Mouse (Mus musculus) stomach, embryonic 16.5 days (tissue): ENCODE data around the gene Cdc20b. TPM values are rescaled to one million over a fixed set of nuclear protein-coding genes. Genes with fewer than 3 reads are reported as not detected.

Experiments used
- microRNA counts: library from miRNA; unstranded; fragments of <30 nt; microRNA quantifications from one replicate; lab custom pipeline; 2016
- microRNA-seq: library from miRNA; unstranded; fragments of <30 nt; microRNA quantifications from one replicate; pipeline ENCODE4, GENCODE M21; 2016
- polyA plus RNA-seq: library from polyadenylated mRNA; unstranded; fragments of >200 nt; fragmentation: Nextera tagmentation; extraction: Ambion mirVana; gene quantifications from 2 replicates; pipeline ENCODE4 v1.2.1, GENCODE M21; 2015

Cdc20b gene
- polyA plus RNA-seq, 1 experiment from 2014 or later: 0.08 TPM

MicroRNAs within 50 kb of the gene (microRNA counts, 519-probe panel; counts per million panel counts)
- 2,059 counts per million, percentile 41 among the panel's probes with 10 or more counts for microRNA mmu-miR-449a (lab: Ali Mortazavi, UCI)
- microRNA mmu-miR-449b (lab: Ali Mortazavi, UCI): not detected
- microRNA mmu-miR-449c (lab: Ali Mortazavi, UCI): not detected

Small RNA genes lying within 50 kb of the gene (microRNA-seq; reads per million reads assigned to microRNA genes)
- gene Mir449a: 362 reads per million, percentile 68 among the genes with 10 or more reads in this experiment
- gene Mir449b: 0.50 reads per million
- gene Mir449c: 0.99 reads per million

Other genes starting within 250 kb of the Cdc20b start
- 117 and 120 TPM in 2 replicates for gene Plpp1, start 234.3 kb upstream of the Cdc20b start, polyA plus RNA-seq
- gene Mtrex, start 107.7 kb upstream of the Cdc20b start, polyA plus RNA-seq: 62.5 and 63.7 TPM in 2 replicates
- gene Dhx29, start 107.7 kb upstream of the Cdc20b start, polyA plus RNA-seq: 12.6 and 16.9 TPM in 2 replicates
- 0.63 and 0.97 TPM in 2 replicates for gene Ccno, start 47.3 kb upstream of the Cdc20b start, polyA plus RNA-seq
- 0.21 and 0.30 TPM in 2 replicates for gene Mcidas, start 41.3 kb upstream of the Cdc20b start, polyA plus RNA-seq
- gene Gpx8, start 11.3 kb downstream of the Cdc20b start, polyA plus RNA-seq: 143 and 156 TPM in 2 replicates
- gene Gzma, start 65.9 kb downstream of the Cdc20b start, polyA plus RNA-seq: 1.8 and 2.6 TPM in 2 replicates
- gene Esm1, start 174.5 kb downstream of the Cdc20b start, polyA plus RNA-seq: 2.7 and 3.1 TPM in 2 replicates
- not detected in 2 replicates for gene Gzmk, start 190.8 kb downstream of the Cdc20b start, polyA plus RNA-seq